Mouse (Mus musculus) heart, postnatal 10 days (tissue): ENCODE data around the gene Gm20458. TPM values are rescaled to one million over a fixed set of nuclear protein-coding genes. Genes with fewer than 3 reads are reported as not detected.

ENCODE experiments used
- DNase-seq, 2 experiments: peaks; one replicate each; pipeline ENCODE4 v3.0.0; 2021
- intact Hi-C: fragments of 180-260 bp; cut with DNase I; formaldehyde crosslinking; loops from one replicate; pipeline ENCODE4 v1.15.1; 2025
- total RNA-seq, 2 experiments: library from RNA; stranded (reverse); gene quantifications; 2 replicates each; pipeline ENCODE4 v1.2.3; 2021

The Gm20458 gene
- total RNA-seq, 2 experiments from 2014 or later = 5.5 to 7.4 TPM

GRCm38 (mm10) chr2:164449341-164450042, 11.3 kb upstream of the Gm20458 start:
- intact Hi-C loops = no loop called here

DNA sequence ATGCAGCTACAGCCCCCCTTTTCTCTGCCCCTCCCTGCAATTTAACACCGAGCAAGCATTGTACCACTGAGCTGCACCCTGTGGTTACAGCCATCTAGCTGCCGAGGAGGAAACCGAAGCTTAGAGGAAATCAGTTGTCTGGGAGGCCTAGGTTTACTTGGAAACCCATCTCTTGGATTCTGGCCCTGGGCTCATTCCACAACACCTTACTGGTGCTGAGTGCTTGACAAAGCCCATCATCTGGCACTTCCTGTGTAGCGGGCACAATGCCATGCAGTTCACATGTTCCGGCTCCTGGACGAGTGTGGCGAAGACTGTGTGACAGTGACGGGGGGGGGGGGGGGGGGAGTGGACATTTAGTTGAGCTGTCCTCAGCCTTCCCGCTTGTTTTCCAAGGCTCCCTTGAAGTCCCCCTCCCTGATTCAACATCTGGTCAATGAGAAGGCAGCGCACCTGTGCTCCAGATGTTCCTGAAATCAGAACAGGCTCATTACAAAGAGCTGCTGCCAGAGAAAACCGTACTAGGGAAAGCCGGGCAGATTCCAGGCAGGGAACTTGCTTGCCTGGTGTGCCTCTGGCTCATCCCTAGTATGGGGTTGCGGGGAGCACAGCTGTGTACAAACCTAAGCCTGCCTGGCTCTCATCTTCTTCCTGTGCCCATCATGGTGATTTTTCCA, 8.6 kb upstream of the Gm20458 start:
- DNase-seq = peak; percentile 77 to 81
- intact Hi-C loops = no loop called here

More at GRCm38 (mm10) chr2:164449341-164450042, 11.3 kb upstream of the Gm20458 start:
- DNase-seq = no peak

DNA sequence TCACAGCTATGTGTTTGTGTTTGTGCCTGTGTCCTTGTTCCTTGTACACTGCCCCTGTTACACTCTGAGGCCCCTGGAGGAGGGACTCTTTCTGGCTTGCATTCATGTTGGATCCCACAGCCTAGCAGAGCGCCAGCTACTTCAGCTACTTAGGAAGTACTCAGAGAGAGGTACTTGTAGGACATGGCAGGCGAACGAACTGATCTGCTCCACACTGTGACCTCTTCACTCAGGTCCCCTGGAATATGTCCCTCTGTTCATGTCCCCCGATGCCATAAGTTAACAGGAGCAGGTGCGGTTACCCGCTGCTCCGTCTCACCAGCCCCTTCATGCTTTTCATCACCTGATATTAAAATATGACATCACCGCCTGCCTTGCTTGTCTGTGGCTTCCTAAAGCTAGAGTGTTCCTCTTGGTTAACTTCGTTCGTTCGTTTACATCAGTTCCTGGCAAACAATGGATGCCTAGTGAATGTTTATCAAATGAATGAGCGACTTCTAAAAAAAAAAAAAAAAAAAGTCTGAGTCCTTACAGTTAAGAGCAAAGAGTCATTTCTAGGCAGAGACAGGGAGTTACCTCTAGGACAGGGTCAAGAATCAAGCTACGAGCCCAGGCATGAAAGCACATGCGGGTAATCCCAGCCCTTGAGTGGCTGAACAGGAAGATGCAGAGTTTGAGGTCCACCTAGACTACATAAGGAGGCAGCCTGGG, 7.6 kb upstream of the Gm20458 start:
- intact Hi-C loops = no loop called here
- DNase-seq = peak; percentile 41 to 58

DNA sequence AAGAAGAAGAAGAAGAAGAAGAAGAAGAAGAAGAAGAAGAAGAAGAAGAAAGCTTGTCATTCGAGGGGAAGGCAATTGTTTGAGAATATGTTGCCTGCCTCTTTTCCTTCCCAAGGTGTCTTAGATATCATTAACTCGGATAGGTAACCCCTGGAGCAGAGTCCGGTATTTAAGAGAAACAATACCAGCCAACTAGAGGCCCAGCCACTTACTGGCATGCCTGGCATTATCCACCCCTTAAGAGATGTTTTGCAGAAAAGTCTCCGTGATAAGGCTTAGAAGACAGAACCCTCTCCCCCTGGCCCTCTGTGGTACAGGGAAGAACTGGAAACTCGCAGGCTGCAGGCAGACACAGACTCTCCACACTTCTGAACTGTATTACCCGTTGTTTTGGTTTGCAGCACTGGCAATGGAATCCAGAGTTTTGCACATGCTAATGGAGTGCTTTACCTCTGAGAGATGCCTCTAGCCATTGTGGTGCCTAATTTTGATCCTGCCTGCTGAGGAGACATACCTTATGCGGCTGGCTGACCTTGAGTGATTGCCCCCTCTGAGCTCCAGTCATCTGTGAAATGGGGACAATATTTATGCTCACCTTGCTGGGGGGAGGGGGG, 6.8 kb upstream of the Gm20458 start:
- intact Hi-C loops = no loop called here
- no peak for DNase-seq

DNA sequence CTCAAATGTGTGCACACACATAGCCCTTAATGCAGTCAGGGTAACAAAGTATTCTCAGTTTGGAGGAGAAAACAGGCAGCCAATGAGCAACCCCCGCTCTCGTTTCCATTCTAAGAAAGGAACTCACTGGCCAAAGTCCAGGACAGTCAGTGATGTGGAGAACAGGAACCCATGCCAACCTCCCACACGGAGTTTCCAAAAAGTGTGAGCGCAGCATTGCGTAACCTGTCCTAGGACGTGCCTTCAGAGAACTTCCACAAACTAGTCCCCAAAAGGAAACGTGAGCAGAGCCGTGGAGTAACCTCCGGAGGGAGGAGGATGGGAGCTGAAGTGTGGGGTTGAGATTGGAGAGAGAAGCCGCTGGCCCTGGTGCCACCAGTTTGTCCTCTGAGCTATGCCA, 5.9 kb upstream of the Gm20458 start:
- DNase-seq = peak; percentile 85 to 88
- intact Hi-C loops = no loop called here

GRCm38 (mm10) chr2:164455421-164456190, 5.2 kb upstream of the Gm20458 start:
- intact Hi-C loops = loop anchor here (2.0 kb wide), 1 partner anchor 39 kb away; no protein-coding TSS in a partner anchor

GRCm38 (mm10) chr2:164456413-164456812, 4.4 kb upstream of the Gm20458 start:
- DNase-seq = no peak

More at GRCm38 (mm10) chr2:164455421-164456190, 5.2 kb upstream of the Gm20458 start:
- peak; percentile 59 to 63 for DNase-seq

GRCm38 (mm10) chr2:164456864-164457300, 3.9 kb upstream of the Gm20458 start, which contains the start of gene Sys1:
Gene Sys1, plus strand, starts transcription at chr2:164456964.
- DNase-seq = peak in 1 of 2 experiments; percentile 44
- intact Hi-C loops = loop anchor here (2.0 kb wide), 1 partner anchor 40 kb away; no protein-coding TSS in a partner anchor

More at GRCm38 (mm10) chr2:164456413-164456812, 4.4 kb upstream of the Gm20458 start:
- intact Hi-C loops = loop anchor here (2.0 kb wide), 1 partner anchor 40 kb away; no protein-coding TSS in a partner anchor

GRCm38 (mm10) chr2:164457942-164458341, 2.8 kb upstream of the Gm20458 start:
- intact Hi-C loops = loop anchor here (2.0 kb wide), 1 partner anchor 41 kb away; no protein-coding TSS in a partner anchor

DNA sequence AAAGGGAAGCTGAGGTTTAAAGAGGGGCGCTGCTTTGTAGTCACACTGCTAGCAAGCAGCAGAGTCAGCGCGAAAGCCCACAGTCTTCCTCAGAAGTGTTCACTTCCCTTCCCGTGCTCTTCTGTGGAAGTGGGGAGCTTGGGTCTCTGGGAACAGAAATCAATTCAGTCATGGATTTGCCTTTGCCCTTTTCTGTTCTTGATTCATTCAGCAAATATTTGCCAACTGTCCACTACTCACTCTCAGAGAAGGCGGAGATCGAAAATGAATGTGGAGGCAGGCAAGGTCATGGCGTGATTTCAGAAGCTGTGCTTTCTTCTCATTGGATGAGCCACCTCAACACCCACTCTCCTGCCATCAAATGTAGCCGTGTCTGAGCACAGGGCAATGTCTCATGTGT, 2.2 kb upstream of the Gm20458 start:
- intact Hi-C loops = no loop called here
- no peak for DNase-seq

More at GRCm38 (mm10) chr2:164457942-164458341, 2.8 kb upstream of the Gm20458 start:
- no peak for DNase-seq

- DNase-seq = no peak
- intact Hi-C loops = no loop called here
Measured at GRCm38 (mm10) chr2:164465161-164465560, 4.4 kb downstream of the Gm20458 start.

DNA sequence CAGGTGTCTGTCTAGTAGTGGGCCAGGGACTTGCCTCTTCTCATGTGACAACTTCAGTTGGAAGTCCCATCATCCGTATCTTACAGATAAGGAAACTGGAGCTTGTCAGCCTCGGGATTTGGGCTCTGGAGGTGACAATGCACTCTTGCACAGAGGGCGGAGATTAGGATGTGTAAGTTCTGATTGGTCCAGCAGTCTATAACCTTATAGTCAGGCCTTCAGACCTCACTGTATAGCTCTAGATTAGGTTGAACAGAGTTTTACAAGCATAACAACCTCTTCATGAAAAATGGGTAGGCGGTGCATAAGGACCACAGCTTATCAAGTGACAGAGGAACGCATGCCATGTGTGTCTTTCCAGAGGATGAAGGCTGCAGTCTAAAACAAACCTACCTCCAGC, 6.0 kb downstream of the Gm20458 start:
- no peak for DNase-seq
- intact Hi-C loops = no loop called here

DNA sequence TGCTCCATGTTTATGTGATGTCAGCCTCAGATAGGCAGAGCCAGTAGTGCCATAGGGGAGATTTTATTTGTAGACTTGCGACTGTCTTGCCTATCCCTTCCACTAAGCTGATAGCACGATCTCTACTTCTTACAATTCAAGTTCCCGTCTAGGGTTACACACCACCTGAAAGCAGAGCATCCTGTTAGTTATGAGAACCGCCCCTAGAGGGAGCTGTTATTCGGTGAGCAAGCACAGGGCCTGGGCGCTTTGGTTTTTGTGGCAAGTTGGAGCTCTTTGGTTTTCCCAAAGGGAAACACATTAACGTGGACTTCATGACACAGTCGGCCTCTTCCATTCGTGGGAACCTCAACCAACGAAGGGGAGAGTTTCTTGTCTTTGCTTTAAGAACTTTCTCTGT, 9.5 kb downstream of the Gm20458 start:
- intact Hi-C loops = loop anchor here (2.0 kb wide), 1 partner anchor 49 kb away; no protein-coding TSS in a partner anchor
- peak; percentile 64 to 76 for DNase-seq

DNA sequence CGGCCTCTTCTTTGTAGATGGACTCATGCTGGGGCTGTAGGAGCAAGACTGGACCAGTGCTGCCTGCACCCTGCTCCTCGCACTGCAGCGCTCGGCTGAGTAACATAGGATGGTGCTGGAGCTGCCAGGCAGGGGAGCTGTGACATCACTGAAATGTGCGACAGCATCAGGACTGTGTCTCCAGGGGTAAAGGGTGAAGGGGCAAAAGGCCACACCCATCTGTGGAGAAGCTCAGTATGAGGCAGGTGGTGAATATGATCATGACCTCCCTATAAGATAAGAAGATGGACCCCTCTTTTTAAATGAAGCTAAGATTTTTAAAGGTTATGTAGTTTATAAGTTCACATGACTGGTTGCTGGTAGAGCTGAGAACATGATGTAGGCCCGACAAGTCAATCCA, 12.9 kb downstream of the Gm20458 start, which contains the start of gene Trp53tg5:
Gene Trp53tg5 (minus strand): TSS at position 101 of the 400 bp plus-strand sequence.
- intact Hi-C loops = no loop called here
- DNase-seq = no peak

GRCm38 (mm10) chr2:164485681-164486257, 25.0 kb downstream of the Gm20458 start, which contains the start of gene Dbndd2:
Gene Dbndd2, plus strand, starts transcription at chr2:164486106.
- DNase-seq = peak; percentile 54 to 61
- intact Hi-C loops = no loop called here

DNA sequence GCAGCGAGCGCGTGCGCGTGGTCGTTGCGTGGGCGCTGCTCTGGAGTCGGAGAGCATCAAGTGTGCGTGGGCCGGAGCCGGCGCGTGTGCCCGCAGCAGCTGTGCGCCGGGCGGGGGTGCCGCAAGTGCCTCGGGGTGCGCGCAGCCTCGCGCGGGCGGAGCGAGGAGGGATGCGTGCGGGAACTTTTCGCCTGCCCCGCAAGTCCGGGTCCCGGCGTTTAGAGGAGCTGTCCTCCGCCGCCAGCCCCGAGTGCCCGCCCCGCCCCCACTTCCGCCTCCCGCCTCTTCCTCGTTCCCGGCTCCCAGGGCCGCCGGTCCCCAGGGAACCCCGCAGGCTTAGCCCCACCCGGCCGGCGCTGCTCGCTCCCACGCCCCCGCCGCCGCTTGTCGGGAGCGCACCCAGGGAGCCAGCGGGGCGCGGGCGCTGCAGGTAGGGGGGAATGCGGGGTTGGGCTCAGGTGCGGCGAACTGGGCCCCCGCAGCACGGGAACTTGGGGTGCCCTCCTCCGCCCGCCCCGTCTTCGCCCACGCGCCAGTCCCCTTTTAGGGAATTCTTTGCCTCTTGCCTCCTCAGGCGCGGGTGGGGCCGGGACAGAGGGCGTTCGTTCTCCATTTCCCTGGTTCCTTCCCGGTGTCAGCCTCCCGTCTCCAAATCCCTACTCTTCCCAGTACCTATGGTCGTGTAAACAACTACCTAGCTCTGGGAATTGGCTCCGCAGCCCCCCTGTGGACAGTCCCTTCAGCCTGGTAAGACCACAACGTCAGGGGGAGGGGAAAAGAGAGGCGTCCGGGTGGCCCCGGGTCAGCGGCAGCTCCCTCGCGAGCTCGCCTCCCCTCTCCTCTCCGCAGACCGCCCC, 25.7 kb downstream of the Gm20458 start:
- intact Hi-C loops = no loop called here
- peak; percentile 70 to 72 for DNase-seq

- no peak for DNase-seq
- intact Hi-C loops = no loop called here
Measured at GRCm38 (mm10) chr2:164487115-164487527, 26.4 kb downstream of the Gm20458 start.

GRCm38 (mm10) chr2:164487812-164488211, 27.0 kb downstream of the Gm20458 start:
- DNase-seq = no peak
- intact Hi-C loops = no loop called here
